Mouse (Mus musculus) adrenal gland, postnatal 25 days (tissue): ENCODE data around the gene Eea1. TPM values are rescaled to one million over a fixed set of nuclear protein-coding genes. Genes with fewer than 3 reads are reported as not detected.
"Not testable (repeated sequence)": the region's sequence is repeated elsewhere in the genome, so short reads cannot be mapped to it uniquely, and the experiment has no call there.

Experiments
- DNase-seq: peaks from one replicate; pipeline ENCODE4 v3.0.0; 2021; ENCODE audit warnings: mixed read lengths
- total RNA-seq: library from RNA; stranded (reverse); gene quantifications from 2 replicates; pipeline ENCODE4 v1.2.3, GENCODE M21; 2021

Eea1 gene
- total RNA-seq, 1 experiment from 2014 or later: 38.4 TPM

DNA sequence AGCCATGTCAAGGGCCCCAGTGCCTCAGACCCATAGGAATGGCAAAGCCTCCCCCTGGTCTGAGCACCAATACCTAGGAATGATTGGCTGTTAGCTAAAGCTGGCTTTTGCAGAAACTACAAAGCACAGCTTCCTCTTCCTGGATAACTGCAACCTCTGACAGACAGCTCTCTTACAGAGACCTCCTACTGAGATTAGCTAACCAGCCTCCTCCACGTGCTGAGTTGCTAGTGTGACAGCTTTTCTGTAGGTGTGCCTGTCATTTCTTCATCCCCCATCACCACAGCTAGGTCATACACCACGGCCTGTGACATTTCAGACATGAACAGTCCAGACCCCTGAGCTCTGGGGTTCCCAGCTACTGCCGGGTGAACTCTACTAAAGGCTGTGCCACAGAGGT is 126.9 kb downstream of the Eea1 start:
- no peak for DNase-seq

DNA sequence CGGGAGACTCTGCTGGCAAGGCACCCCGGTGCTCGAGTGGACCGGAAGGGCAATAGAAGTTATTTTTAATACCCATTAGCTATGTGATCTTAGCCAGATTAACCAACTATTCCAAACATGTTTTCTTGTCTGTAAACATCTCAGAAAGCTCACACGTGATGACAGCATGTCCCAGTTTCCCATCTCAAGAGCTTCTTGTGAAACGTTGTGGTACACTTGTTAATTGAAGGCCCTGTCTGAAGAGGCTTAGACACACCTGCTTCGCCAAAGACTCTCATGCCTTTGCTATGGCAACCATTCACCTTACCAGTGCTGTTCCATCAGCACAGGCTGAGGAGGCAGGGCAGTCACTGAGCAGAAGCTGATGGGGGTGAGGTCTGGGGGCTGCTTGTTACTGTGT is 133.9 kb downstream of the Eea1 start:
- no peak for DNase-seq

DNA sequence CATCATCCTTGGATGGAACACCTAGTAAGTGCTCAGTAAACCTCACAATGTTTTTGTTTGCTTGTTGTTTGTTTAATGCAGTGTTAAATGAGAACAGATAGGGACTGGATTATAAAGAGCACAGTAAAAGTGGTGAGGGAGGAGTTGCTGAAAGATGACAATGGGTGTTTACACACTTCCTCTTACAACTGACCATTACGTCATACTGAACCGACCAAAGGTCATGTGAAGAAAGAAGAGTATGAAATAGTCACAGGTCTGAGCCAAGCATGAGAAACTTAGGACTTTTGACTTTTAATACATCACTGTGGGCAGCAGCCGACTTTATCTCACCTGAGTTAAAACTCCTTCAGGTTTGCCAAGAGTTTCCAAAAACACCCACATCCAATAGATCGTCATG is 135.0 kb downstream of the Eea1 start:
- DNase-seq: no peak

DNA sequence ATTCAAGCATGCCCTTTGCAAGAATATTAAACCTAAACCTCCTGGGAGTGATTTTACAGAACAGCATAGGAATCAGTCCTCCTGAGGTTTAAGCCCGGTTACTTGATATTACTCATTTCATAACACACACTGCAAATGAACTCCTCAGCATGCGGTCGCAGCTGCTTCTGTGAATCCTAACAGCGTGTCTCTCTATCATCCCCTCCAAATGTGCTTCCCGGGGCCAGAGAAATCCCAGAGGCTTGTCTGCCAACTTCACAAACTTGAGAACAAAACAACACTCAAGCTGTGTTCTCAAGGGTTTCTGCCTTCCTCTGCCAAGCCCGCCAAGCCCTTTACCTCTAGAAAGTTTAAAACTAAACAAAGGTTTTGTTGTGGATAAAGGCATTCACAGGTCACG is 135.4 kb downstream of the Eea1 start:
- no peak for DNase-seq

DNA sequence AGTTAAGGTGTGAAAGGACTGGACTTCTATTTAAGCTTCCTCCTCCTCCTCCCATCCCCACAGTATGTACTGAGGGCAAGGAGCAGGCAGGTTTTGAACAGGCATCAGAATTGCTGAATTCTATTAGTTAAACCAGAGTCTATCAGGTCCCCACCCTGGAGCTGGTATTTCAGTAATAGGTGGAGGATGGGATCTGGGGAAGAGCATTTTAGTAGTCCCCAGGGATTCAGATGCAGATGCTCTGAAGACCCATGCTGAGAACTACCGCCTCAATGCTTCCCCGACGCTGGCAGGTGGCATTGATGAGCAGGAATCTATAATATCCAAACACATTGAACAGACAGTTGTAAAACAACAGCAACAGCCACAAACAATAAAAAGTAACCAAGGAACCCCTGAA is 136.0 kb downstream of the Eea1 start:
- no peak for DNase-seq

DNA sequence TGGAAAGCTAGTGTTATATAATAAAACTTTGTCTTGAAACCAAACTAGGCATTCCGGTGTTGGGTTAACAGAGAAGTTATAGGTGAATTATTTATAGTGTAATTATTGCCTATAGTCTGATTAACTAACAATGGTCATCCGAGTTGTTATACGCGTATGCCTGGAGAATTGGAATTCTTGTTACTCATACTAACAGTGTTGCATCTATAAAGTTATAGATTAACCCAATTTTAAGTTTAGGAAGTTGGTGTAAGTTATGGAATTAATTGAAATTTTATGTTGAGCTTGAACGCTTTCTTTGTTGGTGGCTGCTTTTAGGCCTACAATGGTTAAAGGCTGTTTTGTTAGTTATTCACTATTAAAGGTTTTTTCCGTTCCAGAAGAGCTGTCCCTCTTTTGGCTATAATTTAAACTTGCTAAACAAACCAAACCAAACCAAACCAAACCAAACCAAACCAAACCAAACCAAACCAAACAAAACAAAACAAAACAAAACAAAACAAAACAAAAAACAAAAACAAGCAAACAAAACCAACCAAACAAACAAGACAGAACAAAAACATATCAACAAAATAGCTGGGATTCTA is 137.1 kb downstream of the Eea1 start:
- DNase-seq: not testable (repeated sequence)

DNA sequence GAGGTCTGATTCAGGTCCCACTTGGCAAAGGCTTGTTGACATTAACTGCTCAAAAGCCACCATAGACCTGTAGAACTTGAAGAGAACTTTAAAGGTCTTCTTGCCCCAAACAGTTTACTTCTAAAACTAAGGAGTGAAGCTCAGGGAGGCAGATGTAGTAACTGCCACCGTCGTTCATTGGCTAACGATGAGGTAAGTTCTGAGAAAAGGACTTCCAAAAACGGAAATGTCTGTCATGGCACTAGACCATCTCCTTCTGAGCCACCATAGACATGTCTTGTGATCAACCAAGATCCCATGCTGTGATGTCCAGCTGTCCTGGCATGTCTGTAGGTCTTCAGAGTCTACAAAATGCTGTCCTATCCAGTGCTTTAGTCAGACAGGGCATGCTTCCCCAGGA is 139.4 kb downstream of the Eea1 start:
- no peak for DNase-seq

DNA sequence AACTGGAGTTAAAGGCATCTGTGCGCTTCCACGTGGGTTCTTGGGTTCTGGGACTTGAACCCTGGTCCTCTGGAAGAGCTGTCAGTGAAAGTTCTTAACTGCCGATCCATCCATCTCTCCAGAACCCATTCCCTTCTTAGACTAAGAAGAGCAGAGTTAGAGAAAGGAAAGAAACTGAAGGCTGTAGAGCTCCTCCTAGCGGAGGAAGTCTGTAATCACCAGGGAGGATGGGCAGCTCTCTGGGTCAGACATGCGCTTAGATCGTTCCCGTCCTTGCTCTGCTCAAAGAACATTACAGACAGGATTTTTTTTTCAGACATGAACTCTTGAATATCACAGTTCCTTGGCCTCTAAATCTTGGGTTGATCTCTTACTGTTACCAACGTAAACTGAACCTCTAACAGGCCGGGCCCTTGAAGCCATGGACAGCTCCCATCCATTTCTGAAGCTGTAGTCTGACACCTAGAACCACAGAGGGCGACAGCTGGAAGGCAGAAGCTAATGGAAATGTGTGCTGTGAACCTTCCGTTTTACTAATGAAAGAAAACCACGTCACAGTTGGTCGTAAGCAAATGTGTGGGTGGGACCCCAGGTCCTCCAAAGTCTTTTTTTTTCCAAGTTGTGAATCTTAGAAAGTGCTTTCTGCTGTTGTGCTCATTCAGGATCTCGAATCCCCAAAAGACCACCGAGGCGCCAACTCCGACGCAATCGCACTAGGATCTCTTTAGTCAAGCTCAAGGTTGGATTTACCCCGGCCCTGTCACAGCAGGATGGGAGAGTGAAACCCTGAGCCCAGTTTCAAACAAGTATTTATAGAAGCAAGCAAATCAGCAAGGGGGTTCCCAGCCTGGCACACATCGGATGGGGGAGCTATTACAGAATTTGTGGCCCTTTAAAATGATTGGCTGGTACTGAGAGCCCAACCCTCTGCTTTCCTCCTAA is 140.3 kb downstream of the Eea1 start:
- DNase-seq: no peak

DNA sequence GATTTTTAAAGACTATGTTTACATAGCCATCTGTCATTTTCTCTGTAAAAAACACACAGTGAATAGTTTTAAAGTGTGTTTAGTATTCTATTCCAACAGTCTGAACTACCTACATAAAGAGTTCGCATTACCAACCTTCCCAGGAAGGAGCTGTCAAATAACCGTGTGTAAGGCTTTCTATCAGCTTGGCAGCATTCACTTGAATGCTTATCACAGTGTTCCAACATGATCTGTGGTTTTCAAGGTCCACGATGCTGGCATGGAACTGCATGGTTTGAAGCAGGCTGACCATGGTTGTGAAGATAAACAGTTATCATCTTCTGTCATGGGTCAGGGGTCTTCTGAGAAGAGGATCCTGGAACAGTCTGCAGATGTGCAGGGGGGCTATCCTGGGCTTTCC is 141.8 kb downstream of the Eea1 start:
- DNase-seq: no peak

DNA sequence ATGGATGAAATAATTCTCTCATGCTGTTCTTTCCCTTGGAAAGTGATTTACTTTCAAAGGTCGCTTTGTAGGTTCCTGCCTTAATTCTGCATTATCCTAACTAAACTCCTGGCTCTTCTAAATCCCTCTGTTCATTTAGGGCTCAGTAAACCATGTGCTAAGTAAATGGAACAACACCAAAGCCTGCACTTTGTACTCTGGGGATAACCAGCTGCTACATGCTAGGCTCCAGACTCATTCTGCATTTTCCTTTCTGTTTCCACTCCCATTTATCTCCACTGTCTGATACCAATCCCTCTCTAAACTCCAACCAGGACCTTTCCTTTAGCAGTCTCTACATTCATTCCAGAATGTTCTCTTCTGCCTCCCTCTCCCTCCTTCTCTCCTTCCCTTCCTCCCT is 149.3 kb downstream of the Eea1 start:
- DNase-seq: no peak

DNA sequence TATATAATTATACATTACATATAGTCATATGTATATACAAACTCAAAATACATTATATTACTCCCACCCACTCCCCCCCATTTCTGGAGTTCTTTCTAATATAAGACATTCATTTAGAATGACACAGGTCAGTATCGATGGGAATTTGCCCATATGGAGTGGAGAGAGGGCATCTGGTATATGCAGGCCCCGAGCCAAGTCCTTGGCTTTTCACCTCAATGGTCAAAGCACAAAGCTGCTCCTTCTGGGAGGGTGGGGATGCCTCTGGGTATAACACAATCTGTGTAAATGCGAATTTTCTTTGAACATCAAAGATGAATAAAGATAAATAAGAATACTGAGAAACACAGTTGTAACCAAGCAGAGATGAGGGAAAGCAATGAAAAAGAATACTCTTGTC is 149.9 kb downstream of the Eea1 start:
- DNase-seq: no peak

DNA sequence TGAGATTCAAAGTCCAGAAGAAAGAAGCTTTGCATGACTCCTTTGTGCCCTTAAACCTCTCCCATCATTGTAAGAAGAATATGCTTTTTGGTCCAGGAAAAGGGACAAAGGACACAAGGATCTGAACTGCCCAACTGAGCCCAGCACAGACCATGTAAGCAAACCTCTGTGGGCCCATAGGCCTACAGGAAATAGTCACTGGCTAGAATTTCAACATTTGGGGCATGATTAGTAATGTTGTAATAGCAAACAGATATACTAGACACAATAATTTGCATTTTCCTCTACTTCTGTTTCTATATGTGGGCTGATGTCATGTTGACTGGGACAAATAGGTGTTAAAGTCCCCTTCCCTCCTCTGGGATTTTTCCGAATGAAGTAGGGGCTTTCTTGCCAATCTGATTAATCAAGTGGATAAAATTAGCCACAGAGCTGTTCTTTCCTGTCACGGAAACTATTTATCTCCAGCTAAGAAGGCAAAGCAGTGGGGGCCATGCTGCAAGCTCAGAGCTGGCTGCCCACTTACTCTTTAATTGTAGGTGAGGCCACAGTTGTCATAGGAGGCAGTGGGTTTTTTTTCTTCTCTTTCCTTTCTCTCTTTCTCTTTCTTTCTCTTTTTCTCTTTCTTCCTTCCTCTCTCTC is 153.6 kb downstream of the Eea1 start:
- DNase-seq: no peak

DNA sequence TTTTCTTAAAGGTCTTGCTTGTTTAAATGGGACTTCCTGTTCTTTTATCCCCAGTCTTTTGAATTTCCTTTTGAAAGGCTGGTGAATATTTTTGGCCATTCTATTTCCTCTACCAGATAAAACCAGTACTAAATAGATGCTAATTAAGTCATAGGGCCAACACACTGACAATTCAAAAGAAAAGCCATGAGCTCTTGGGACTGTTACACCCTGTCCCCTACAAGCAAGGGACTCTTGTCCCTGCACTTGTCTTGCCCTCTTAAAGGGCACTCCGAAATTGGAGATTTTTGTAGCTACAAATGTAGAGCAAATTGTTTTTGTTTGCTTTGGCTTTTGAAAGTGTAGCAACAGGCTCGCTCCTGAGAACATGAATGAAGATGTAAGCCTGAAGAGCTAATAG is 154.1 kb downstream of the Eea1 start:
- no peak for DNase-seq

Other genes with a start within 250 kb of the Eea1 start
- not detected in 2 replicates for gene Gm33543, start 97.7 kb upstream of the Eea1 start, total RNA-seq
- gene Gm5426, start 196.0 kb downstream of the Eea1 start, total RNA-seq: not detected in 2 replicates